Mouse (Mus musculus): ENCODE results near the gene Card10. TPM values are rescaled to one million over a fixed set of nuclear protein-coding genes. Genes with fewer than 3 reads are reported as not detected.

Gene Card10
- polyA plus RNA-seq, 1 experiment from 2014 or later: 6.5 TPM

DNA sequence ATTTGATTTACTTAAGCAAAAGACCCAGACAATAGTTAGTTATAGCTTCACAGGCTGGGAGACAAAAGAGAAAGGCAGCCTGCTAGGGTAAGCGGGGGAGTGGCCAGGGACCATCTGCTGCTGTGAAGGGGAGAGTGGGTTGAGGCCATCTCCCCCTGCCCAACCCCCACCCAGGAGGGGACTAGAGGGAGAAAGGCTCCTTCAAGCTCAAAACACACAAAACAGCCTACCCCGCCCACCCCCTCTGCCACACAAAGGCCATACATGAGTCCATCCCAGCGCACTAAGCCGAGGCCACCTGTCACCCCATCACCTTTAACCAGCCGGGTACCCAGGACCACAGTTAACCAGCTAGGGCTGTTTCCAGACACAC, 31.9 kb downstream of the Card10 start:
- WGBS: 43% methylated on average over 5 of the region's 5 CpGs
- Histone ChIP-seq H3K9ac (replicated peaks; ENCODE audit: low read depth, low read length) (0 out of 2 replicates have a peak overlapping the region, but pooled peaks have one; percentile 3), H3K4me1 (ENCODE audit: control insufficient read depth, insufficient read depth, low read length) (peaks cover 9% of the 10 kb centered on the region; the same call in 1 of the 2 replicates), H3K36me3 (ENCODE audit: control insufficient read depth, insufficient read depth, low read length) (peaks cover 3% of the 10 kb centered on the region; the same call in 1 of the 2 replicates), H3K9me3 (ENCODE audit: control insufficient read depth, low read depth, low read length) (no peaks in the 10 kb centered on the region), H3K4me2 (replicated peaks; ENCODE audit: low read depth, low read length) (peak overlapping the region; percentile 32; the same call in 1 of the 2 replicates), H3K27ac (ENCODE audit: low read length) (peak overlapping the region; percentile 52; the same call in 1 of the 2 replicates), H3K27me3 (ENCODE audit: control insufficient read depth, insufficient read depth, low read length) (no peaks in the 10 kb centered on the region), H3K4me3 (ENCODE audit: low read depth, low read length) (peak overlapping the region; percentile 12; the same call in 1 of the 2 replicates)
- ATAC-seq (ENCODE audit: insufficient number of reproducible peaks, insufficient read depth, low FRiP score, low read depth): no peak

DNA sequence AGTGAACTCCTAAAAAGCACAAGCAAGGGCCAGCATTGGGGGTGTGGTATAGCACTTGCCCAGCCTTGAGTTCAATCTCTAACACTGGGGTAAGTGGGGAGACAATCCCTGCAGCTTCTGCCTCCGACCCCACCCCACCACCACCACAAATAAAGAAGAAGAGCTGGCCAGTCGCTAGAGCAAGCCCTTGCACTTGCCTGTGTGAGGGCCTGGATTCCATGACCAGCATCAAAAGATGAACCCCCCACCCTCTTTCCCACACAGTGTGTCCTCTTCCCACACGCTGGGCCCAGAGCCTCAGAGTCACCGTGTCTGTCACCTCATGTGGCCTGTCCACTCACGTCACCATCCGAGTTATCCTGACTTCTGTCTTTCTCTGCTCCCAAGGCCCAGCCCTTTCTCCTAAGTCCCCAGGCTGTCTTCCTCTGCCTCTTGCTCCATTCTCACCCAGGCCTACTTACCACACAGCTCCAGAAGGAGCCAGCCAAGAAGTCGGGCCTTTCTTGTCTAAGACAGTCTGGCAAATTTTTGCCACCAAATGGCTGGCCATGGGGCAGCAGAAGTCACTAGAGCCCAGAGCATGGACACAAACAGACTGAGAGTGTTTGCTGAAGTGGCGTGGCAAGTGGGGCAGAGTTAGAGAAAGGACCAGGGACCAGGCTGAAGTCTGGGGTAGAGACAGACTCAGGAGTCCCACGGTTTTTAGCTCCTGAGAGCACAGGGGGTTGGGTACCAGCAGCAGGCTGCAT, 32.4 kb downstream of the Card10 start:
- Histone ChIP-seq H3K27me3 (ENCODE audit: control insufficient read depth, insufficient read depth, low read length) (no peaks in the 10 kb centered on the region), H3K4me2 (replicated peaks; ENCODE audit: low read depth, low read length) (no peak overlapping the region), H3K4me3 (ENCODE audit: low read depth, low read length) (no peak overlapping the region), H3K36me3 (ENCODE audit: control insufficient read depth, insufficient read depth, low read length) (peaks cover 2% of the 10 kb centered on the region; the same call in 1 of the 2 replicates), H3K9ac (replicated peaks; ENCODE audit: low read depth, low read length) (no peak overlapping the region), H3K27ac (ENCODE audit: low read length) (peak overlapping the region; percentile 52; the same call in 1 of the 2 replicates), H3K9me3 (ENCODE audit: control insufficient read depth, low read depth, low read length) (no peaks in the 10 kb centered on the region), H3K4me1 (ENCODE audit: control insufficient read depth, insufficient read depth, low read length) (peaks cover 9% of the 10 kb centered on the region; the same call in 1 of the 2 replicates)
- no peak for ATAC-seq (ENCODE audit: insufficient number of reproducible peaks, insufficient read depth, low FRiP score, low read depth)
- 55% methylated on average over 9 of the region's 9 CpGs for WGBS

DNA sequence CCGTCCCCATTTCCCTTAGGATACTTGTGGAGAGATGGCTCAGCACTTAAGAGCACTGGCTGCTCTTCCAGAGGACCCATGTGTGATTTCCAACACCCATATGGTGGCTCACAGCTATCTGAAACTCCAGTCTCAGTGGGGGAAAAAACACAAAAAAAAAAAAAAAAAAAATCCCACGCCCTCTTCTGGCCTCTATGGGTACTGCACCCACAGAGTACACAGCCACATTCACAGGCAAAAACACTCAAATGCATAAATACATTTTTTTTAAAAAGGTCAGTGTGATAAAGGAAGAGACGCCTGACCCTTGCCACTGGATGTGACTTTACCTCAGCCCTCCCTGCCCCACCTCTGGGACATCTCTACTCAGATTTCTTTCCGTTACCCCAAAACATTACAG, 33.8 kb downstream of the Card10 start:
- Histone ChIP-seq H3K4me1 (ENCODE audit: control insufficient read depth, insufficient read depth, low read length) (peaks cover 9% of the 10 kb centered on the region; the same call in 1 of the 2 replicates), H3K27ac (ENCODE audit: low read length) (no peak overlapping the region), H3K9ac (replicated peaks; ENCODE audit: low read depth, low read length) (no peak overlapping the region), H3K4me3 (ENCODE audit: low read depth, low read length) (no peak overlapping the region), H3K36me3 (ENCODE audit: control insufficient read depth, insufficient read depth, low read length) (no peaks in the 10 kb centered on the region), H3K27me3 (ENCODE audit: control insufficient read depth, insufficient read depth, low read length) (no peaks in the 10 kb centered on the region), H3K9me3 (ENCODE audit: control insufficient read depth, low read depth, low read length) (no peaks in the 10 kb centered on the region), H3K4me2 (replicated peaks; ENCODE audit: low read depth, low read length) (no peak overlapping the region)
- no peak for ATAC-seq (ENCODE audit: insufficient number of reproducible peaks, insufficient read depth, low FRiP score, low read depth)
- WGBS: 89% methylated on average over 4 of the region's 4 CpGs

DNA sequence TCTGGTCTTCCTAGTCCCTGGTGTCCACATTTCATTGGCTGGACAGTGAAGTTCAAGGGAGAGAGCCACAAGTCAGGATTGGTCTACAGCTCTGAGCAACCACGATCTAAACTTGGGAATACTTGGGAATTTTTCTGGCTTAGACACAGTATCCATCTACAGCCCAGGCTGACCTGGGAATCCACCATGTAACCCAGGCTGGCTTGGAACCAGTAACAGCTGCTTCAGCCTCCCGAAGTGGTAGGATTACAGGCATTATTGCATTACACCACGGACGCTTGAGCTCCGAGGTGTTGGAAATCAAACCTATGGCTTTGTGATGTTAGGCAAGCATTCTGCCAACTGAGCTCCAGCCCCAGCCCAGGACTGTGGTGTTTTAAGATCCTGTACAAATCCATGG, 39.1 kb downstream of the Card10 start:
- Histone ChIP-seq H3K27ac (ENCODE audit: low read length) (no peak overlapping the region), H3K4me3 (ENCODE audit: low read depth, low read length) (no peak overlapping the region), H3K9me3 (ENCODE audit: control insufficient read depth, low read depth, low read length) (no peaks in the 10 kb centered on the region), H3K36me3 (ENCODE audit: control insufficient read depth, insufficient read depth, low read length) (no peaks in the 10 kb centered on the region), H3K27me3 (ENCODE audit: control insufficient read depth, insufficient read depth, low read length) (no peaks in the 10 kb centered on the region), H3K4me2 (replicated peaks; ENCODE audit: low read depth, low read length) (no peak overlapping the region), H3K4me1 (ENCODE audit: control insufficient read depth, insufficient read depth, low read length) (no peaks in the 10 kb centered on the region), H3K9ac (replicated peaks; ENCODE audit: low read depth, low read length) (no peak overlapping the region)
- 83% methylated on average over 5 of the region's 5 CpGs for WGBS
- no peak for ATAC-seq (ENCODE audit: insufficient number of reproducible peaks, insufficient read depth, low FRiP score, low read depth)

DNA sequence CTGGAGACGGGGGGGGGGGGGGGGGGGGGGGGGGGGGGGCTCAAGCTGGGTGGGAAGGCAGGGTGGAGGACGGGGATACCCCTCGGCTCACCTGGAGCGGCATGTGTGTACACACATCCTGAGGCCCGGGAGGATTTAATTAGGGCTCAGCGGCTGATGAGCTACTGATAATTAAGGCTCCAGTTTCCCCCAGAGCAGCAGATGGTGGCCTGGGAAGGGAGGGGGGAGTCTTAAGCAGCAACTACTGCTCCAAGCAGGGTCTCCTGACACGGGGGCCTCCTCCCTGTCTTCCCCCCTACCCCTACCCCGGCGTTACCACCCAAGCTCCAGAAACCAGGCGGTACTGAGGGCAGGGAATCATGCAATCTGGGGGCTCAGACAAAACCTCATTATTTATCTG, 39.6 kb downstream of the Card10 start:
- ATAC-seq (ENCODE audit: insufficient number of reproducible peaks, insufficient read depth, low FRiP score, low read depth): no peak
- Histone ChIP-seq H3K4me1 (ENCODE audit: control insufficient read depth, insufficient read depth, low read length) (no peaks in the 10 kb centered on the region), H3K9ac (replicated peaks; ENCODE audit: low read depth, low read length) (no peak overlapping the region), H3K27ac (ENCODE audit: low read length) (no peak overlapping the region), H3K27me3 (ENCODE audit: control insufficient read depth, insufficient read depth, low read length) (no peaks in the 10 kb centered on the region), H3K9me3 (ENCODE audit: control insufficient read depth, low read depth, low read length) (no peaks in the 10 kb centered on the region), H3K36me3 (ENCODE audit: control insufficient read depth, insufficient read depth, low read length) (no peaks in the 10 kb centered on the region), H3K4me2 (replicated peaks; ENCODE audit: low read depth, low read length) (no peak overlapping the region), H3K4me3 (ENCODE audit: low read depth, low read length) (no peak overlapping the region)
- 43% methylated on average over 9 of the region's 10 CpGs for WGBS

DNA sequence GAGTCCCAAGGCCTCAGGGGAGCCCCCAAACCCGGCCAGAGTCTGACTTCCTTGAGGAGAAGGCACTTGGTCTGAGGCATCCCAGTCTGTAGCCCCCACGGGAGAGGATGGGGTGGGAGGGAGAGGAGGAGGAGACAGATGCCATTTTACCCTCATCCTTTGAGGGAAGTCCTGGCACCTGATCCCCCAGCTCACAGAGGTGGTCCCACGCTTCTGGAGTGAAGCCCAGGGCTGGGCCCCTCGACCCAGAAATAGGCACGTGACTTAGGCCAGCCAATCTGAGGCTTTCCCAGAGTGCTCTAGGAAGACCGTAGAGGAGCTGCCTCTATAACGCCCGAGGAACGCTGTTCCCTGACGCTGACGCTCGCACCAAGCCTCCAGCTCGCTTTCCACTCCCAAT, 41.7 kb downstream of the Card10 start:
- Histone ChIP-seq H3K4me1 (ENCODE audit: control insufficient read depth, insufficient read depth, low read length) (no peaks in the 10 kb centered on the region), H3K9ac (replicated peaks; ENCODE audit: low read depth, low read length) (no peak overlapping the region), H3K27me3 (ENCODE audit: control insufficient read depth, insufficient read depth, low read length) (no peaks in the 10 kb centered on the region), H3K27ac (ENCODE audit: low read length) (no peak overlapping the region), H3K4me2 (replicated peaks; ENCODE audit: low read depth, low read length) (no peak overlapping the region), H3K36me3 (ENCODE audit: control insufficient read depth, insufficient read depth, low read length) (no peaks in the 10 kb centered on the region), H3K4me3 (ENCODE audit: low read depth, low read length) (no peak overlapping the region), H3K9me3 (ENCODE audit: control insufficient read depth, low read depth, low read length) (no peaks in the 10 kb centered on the region)
- ATAC-seq (ENCODE audit: insufficient number of reproducible peaks, insufficient read depth, low FRiP score, low read depth): no peak
- WGBS: 79% methylated on average over 13 of the region's 13 CpGs

DNA sequence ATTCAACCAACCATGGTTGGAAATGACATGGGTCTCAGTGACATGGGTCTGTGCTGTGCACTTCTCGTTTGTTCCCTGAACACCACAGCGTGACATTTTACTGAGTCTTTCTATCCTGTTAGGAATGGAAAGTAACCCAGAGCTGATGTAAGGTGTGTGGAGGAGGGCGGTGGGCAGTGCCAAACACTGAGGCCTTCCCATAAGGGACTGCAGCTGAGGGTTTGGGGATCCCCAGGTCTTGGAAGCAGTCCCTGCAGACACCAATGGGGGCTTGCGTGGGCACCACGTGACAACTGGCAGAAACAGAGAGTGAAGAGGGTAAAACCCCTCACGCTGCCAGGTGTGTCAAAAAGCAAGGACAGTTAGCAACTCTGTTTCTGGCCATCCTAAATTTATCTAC, 44.7 kb downstream of the Card10 start:
- H3K9ac ChIP-seq (replicated peaks; ENCODE audit: low read depth, low read length): no peak overlapping the region
- WGBS: 83% methylated on average over 6 of the region's 6 CpGs
- H3K4me3 ChIP-seq (ENCODE audit: low read depth, low read length): no peak overlapping the region
- H3K9me3 ChIP-seq (ENCODE audit: control insufficient read depth, low read depth, low read length): no peaks in the 10 kb centered on the region
- no peak overlapping the region for H3K4me2 ChIP-seq (replicated peaks; ENCODE audit: low read depth, low read length)
- H3K27me3 ChIP-seq (ENCODE audit: control insufficient read depth, insufficient read depth, low read length): no peaks in the 10 kb centered on the region
- no peaks in the 10 kb centered on the region for H3K36me3 ChIP-seq (ENCODE audit: control insufficient read depth, insufficient read depth, low read length)
- H3K4me1 ChIP-seq (ENCODE audit: control insufficient read depth, insufficient read depth, low read length): no peaks in the 10 kb centered on the region
- ATAC-seq (ENCODE audit: insufficient number of reproducible peaks, insufficient read depth, low FRiP score, low read depth): no peak
- no peak overlapping the region for H3K27ac ChIP-seq (ENCODE audit: low read length)

DNA sequence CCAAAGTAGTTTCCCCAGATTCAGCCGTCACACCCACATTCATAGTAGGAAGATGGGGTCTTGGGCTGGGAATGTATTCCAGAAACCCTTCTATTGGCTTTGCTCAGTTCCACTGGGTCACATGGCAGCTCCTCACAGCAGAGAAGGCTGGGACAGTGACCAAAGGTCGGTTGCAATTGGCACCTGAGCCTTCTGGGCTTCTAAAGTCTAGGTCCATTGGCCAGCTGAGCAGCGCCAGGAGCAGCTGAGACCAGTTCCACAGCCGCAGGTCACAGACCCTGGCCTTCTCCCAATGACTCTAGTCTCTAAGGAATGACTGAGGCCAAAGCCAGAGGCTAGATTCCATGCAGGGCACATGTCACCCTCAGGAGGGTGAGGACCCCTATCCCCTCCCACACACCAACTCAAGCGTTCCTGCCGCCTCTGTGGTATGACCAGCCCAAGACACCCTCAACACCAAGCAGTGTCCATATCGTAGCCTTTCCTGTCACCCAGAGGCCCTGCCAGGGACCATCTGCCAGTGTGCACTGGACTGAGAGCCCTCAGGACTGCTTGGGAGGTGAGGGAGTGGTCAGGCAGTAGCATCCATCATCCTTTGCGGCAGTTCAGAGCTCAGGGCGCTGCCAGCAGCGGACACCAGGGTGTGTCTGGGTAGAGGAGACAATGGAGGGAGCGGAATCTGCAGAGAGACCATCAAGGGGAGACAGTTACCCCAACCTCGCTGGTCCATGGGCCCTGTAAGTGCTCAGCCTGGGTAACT, 46.7 kb downstream of the Card10 start:
- Histone ChIP-seq H3K4me3 (ENCODE audit: low read depth, low read length) (no peak overlapping the region), H3K9ac (replicated peaks; ENCODE audit: low read depth, low read length) (no peak overlapping the region), H3K27ac (ENCODE audit: low read length) (no peak overlapping the region), H3K36me3 (ENCODE audit: control insufficient read depth, insufficient read depth, low read length) (no peaks in the 10 kb centered on the region), H3K27me3 (ENCODE audit: control insufficient read depth, insufficient read depth, low read length) (no peaks in the 10 kb centered on the region), H3K4me1 (ENCODE audit: control insufficient read depth, insufficient read depth, low read length) (no peaks in the 10 kb centered on the region), H3K9me3 (ENCODE audit: control insufficient read depth, low read depth, low read length) (no peaks in the 10 kb centered on the region), H3K4me2 (replicated peaks; ENCODE audit: low read depth, low read length) (no peak overlapping the region)
- 64% methylated on average over 12 of the region's 12 CpGs for WGBS
- no peak for ATAC-seq (ENCODE audit: insufficient number of reproducible peaks, insufficient read depth, low FRiP score, low read depth)

Measured in stomach, embryonic 14.5 days (tissue).